Mouse (Mus musculus): ENCODE results near the gene Tjp3. TPM values are rescaled to one million over a fixed set of nuclear protein-coding genes. Genes with fewer than 3 reads are reported as not detected.
A peak's percentile ranks its signal among the peaks of the same experiment; 100 is the strongest.

Tjp3 gene
- polyA plus RNA-seq, 1 experiment from 2014 or later: 21.6 TPM

DNA sequence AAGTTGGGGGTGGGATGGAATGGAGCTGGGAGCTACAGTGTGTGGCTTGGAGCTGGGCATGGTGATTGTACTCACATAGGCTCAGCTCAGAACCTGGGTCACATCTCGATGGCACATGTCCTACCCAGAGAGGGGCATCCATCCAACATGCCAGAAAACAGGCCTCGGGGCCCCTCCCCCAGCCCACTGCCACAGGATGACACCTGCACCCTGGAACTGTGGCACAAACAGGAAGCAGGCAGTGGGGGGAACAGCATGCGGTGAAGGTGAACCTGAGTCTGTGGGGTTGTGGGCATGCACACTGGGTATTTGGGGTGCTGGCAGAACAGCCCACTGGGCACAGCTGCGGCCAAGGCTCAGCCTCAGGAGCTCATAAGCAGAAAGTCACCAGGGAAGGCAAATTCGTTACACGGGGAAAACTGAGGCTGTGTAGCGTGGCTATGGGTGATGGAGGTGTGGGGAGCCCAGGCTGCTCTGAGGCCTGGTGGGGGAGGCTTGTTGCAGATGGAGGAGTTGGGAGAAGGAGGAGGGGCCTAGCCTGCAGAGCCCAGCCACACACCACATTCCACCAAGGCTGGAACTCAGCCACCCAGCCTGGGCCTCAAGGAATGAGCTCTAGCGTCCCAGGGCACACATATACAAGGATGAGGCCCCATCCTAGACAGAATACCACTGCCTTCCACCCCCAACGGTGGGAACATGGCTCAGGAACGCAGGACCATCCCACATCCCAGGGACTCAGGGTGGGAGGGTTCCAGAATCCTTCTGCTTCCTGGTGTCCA is 38.0 kb upstream of the Tjp3 start:
- WGBS: 43% methylated on average over 10 of the region's 10 CpGs
- H3K4me2 ChIP-seq (replicated peaks; ENCODE audit: low read depth, low read length): peak overlapping the region; percentile 36
- H3K4me3 ChIP-seq (ENCODE audit: low read depth, low read length): peak overlapping the region; percentile 26
- H3K9ac ChIP-seq (replicated peaks; ENCODE audit: low read depth, low read length): peak overlapping the region; percentile 41; the same call in 1 of the 2 replicates
- 0 out of 2 replicates have a peak, but pooled peaks cover 5% of the 10 kb centered on the region for H3K27me3 ChIP-seq (ENCODE audit: control insufficient read depth, insufficient read depth, low read length)
- peak overlapping the region; percentile 85 for H3K27ac ChIP-seq (ENCODE audit: low read length)
- peak; percentile 77; the same call in 1 of the 2 replicates for ATAC-seq (ENCODE audit: insufficient number of reproducible peaks, insufficient read depth, low FRiP score, low read depth)
- peaks cover 29% of the 10 kb centered on the region for H3K4me1 ChIP-seq (ENCODE audit: control insufficient read depth, insufficient read depth, low read length)
- peaks cover 29% of the 10 kb centered on the region for H3K36me3 ChIP-seq (ENCODE audit: control insufficient read depth, insufficient read depth, low read length)
- H3K9me3 ChIP-seq (ENCODE audit: control insufficient read depth, low read depth, low read length): no peaks in the 10 kb centered on the region

DNA sequence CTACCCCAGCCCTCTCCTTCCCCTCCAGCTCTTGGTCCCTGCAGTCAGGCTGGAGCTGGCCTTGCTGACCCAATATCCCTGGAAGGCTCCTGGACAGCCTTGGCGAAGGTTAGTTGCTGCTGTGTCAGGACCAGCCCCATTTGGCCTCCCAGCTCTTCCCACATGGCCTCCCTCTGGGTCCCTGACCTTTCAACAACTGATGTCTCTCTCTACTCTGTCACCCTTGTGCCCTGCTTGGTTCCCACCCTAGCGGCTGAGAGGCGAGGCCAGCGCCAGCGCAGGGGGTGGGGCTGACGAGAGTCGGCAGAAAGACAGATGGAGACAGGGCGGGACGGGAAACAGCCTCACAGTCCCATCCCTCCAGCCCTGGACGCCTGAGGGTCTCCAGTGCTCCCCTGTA is 37.0 kb upstream of the Tjp3 start, which contains the start of gene Tbxa2r:
Tbxa2r (plus strand) TSS at position 346 of the 400 bp plus-strand sequence.
- Histone ChIP-seq H3K4me2 (replicated peaks; ENCODE audit: low read depth, low read length) (peak within 1 kb of the TSS; percentile 36), H3K36me3 (ENCODE audit: control insufficient read depth, insufficient read depth, low read length) (peaks cover 39% of the 10 kb centered on the region), H3K27ac (ENCODE audit: low read length) (peak within 1 kb of the TSS; percentile 85), H3K27me3 (ENCODE audit: control insufficient read depth, insufficient read depth, low read length) (0 out of 2 replicates have a peak, but pooled peaks cover 5% of the 10 kb centered on the region), H3K4me1 (ENCODE audit: control insufficient read depth, insufficient read depth, low read length) (peaks cover 28% of the 10 kb centered on the region), H3K9me3 (ENCODE audit: control insufficient read depth, low read depth, low read length) (no peaks in the 10 kb centered on the region), H3K4me3 (ENCODE audit: low read depth, low read length) (peak within 1 kb of the TSS; percentile 26), H3K9ac (replicated peaks; ENCODE audit: low read depth, low read length) (peak within 1 kb of the TSS; percentile 41; the same call in 1 of the 2 replicates)
- no peak for ATAC-seq (ENCODE audit: insufficient number of reproducible peaks, insufficient read depth, low FRiP score, low read depth)
- 10% methylated on average over 10 of the region's 10 CpGs for WGBS

DNA sequence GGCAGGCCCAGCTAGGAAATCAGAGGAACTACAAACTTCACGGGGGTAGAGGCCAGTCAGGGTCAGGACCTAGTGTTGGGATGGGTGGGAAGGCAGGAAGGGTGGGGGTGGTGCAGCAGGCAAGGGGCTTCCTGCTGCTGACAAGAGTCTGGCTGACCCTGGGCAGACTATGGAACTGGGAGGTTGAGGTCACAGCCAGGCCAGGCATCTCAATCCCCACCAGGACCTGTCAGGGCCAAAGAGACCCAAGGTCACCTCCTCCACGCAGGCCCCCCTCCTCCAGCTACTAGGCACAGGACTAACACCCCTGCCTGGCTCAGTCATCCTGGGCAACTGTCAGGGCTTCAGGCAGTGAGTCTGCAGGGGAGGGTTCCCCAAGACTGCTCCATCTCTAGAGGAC is 36.6 kb upstream of the Tjp3 start:
- ATAC-seq (ENCODE audit: insufficient number of reproducible peaks, insufficient read depth, low FRiP score, low read depth): no peak
- Histone ChIP-seq H3K9me3 (ENCODE audit: control insufficient read depth, low read depth, low read length) (no peaks in the 10 kb centered on the region), H3K4me2 (replicated peaks; ENCODE audit: low read depth, low read length) (peak overlapping the region; percentile 36), H3K36me3 (ENCODE audit: control insufficient read depth, insufficient read depth, low read length) (peaks cover 43% of the 10 kb centered on the region), H3K9ac (replicated peaks; ENCODE audit: low read depth, low read length) (no peak overlapping the region), H3K4me1 (ENCODE audit: control insufficient read depth, insufficient read depth, low read length) (peaks cover 28% of the 10 kb centered on the region), H3K4me3 (ENCODE audit: low read depth, low read length) (0 out of 2 replicates have a peak overlapping the region, but pooled peaks have one; percentile 26), H3K27ac (ENCODE audit: low read length) (peak overlapping the region; percentile 85; the same call in 1 of the 2 replicates), H3K27me3 (ENCODE audit: control insufficient read depth, insufficient read depth, low read length) (0 out of 2 replicates have a peak, but pooled peaks cover 5% of the 10 kb centered on the region)
- WGBS: 18% methylated on average over 2 of the region's 2 CpGs

DNA sequence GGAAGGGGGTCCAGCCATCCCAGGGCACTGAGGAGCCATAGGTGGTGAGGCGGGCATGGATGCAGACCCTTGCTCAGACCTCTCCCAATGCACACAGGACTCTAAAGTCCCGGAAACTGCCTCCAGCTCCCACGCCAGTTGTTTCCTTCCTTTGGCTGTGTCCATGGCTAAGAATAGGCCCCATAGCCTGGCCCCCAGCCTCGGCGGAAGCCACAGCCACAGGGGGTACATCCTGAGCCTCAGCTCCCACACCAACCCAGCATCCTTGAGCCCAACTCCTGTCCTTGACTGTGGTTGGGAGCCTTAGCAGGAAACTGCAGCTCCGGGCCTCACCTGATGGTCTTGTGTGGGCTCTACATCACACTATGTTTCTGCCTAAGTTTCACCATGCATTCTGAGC is 35.5 kb upstream of the Tjp3 start:
- Histone ChIP-seq H3K27ac (ENCODE audit: low read length) (peak overlapping the region; percentile 7; the same call in 1 of the 2 replicates), H3K9ac (replicated peaks; ENCODE audit: low read depth, low read length) (no peak overlapping the region), H3K4me2 (replicated peaks; ENCODE audit: low read depth, low read length) (no peak overlapping the region), H3K9me3 (ENCODE audit: control insufficient read depth, low read depth, low read length) (no peaks in the 10 kb centered on the region), H3K27me3 (ENCODE audit: control insufficient read depth, insufficient read depth, low read length) (no peaks in the 10 kb centered on the region), H3K4me1 (ENCODE audit: control insufficient read depth, insufficient read depth, low read length) (peaks cover 30% of the 10 kb centered on the region), H3K36me3 (ENCODE audit: control insufficient read depth, insufficient read depth, low read length) (peaks cover 51% of the 10 kb centered on the region), H3K4me3 (ENCODE audit: low read depth, low read length) (no peak overlapping the region)
- ATAC-seq (ENCODE audit: insufficient number of reproducible peaks, insufficient read depth, low FRiP score, low read depth): no peak
- 85% methylated on average over 6 of the region's 6 CpGs for WGBS

DNA sequence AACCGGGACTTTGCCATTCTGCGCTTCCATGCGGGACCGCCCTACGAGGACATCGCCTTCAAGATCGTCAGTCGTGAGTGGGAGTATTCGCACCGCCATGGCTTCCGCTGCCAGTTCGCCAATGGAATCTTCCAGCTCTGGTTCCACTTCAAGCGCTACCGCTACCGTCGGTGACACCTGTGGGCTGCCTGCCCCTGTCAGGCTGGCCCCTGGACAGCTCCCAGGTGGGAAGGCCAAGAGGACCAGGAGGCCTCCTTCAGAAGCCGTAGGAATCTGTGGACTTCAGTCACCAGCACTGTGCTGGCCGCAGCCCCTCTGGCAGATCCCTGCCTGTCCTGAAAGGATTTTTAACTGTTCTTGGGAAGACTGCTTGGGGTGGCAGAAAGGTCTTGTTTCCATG is 34.4 kb upstream of the Tjp3 start:
- no peaks in the 10 kb centered on the region for H3K9me3 ChIP-seq (ENCODE audit: control insufficient read depth, low read depth, low read length)
- no peak for ATAC-seq (ENCODE audit: insufficient number of reproducible peaks, insufficient read depth, low FRiP score, low read depth)
- no peak overlapping the region for H3K9ac ChIP-seq (replicated peaks; ENCODE audit: low read depth, low read length)
- no peak overlapping the region for H3K4me3 ChIP-seq (ENCODE audit: low read depth, low read length)
- no peak overlapping the region for H3K27ac ChIP-seq (ENCODE audit: low read length)
- peaks cover 31% of the 10 kb centered on the region for H3K4me1 ChIP-seq (ENCODE audit: control insufficient read depth, insufficient read depth, low read length)
- no peak overlapping the region for H3K4me2 ChIP-seq (replicated peaks; ENCODE audit: low read depth, low read length)
- 92% methylated on average over 18 of the region's 18 CpGs for WGBS
- peaks cover 51% of the 10 kb centered on the region for H3K36me3 ChIP-seq (ENCODE audit: control insufficient read depth, insufficient read depth, low read length)
- no peaks in the 10 kb centered on the region for H3K27me3 ChIP-seq (ENCODE audit: control insufficient read depth, insufficient read depth, low read length)

DNA sequence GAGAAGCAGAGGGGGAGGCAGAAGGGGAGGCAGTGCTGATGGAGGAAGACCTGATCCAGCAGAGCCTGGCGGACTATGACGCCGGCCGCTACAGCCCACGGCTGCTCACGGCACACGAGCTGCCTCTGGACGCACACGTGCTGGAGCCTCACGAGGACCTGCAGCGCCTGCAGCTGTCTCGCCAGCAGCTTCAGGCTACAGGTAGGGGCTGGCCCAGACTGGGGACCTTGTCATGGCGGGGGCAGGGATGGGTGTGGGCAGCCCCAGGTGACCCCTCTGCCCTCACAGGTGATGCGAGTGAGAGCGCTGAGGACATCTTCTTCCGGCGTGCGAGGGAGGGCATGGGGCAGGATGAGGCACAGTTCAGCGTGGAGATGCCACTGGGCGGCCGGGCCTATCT is 33.8 kb upstream of the Tjp3 start:
- no peak overlapping the region for H3K4me3 ChIP-seq (ENCODE audit: low read depth, low read length)
- H3K4me2 ChIP-seq (replicated peaks; ENCODE audit: low read depth, low read length): no peak overlapping the region
- no peak overlapping the region for H3K27ac ChIP-seq (ENCODE audit: low read length)
- no peaks in the 10 kb centered on the region for H3K9me3 ChIP-seq (ENCODE audit: control insufficient read depth, low read depth, low read length)
- no peak for ATAC-seq (ENCODE audit: insufficient number of reproducible peaks, insufficient read depth, low FRiP score, low read depth)
- 93% methylated on average over 21 of the region's 21 CpGs for WGBS
- H3K27me3 ChIP-seq (ENCODE audit: control insufficient read depth, insufficient read depth, low read length): no peaks in the 10 kb centered on the region
- H3K4me1 ChIP-seq (ENCODE audit: control insufficient read depth, insufficient read depth, low read length): peaks cover 26% of the 10 kb centered on the region
- H3K36me3 ChIP-seq (ENCODE audit: control insufficient read depth, insufficient read depth, low read length): peaks cover 51% of the 10 kb centered on the region
- H3K9ac ChIP-seq (replicated peaks; ENCODE audit: low read depth, low read length): no peak overlapping the region

DNA sequence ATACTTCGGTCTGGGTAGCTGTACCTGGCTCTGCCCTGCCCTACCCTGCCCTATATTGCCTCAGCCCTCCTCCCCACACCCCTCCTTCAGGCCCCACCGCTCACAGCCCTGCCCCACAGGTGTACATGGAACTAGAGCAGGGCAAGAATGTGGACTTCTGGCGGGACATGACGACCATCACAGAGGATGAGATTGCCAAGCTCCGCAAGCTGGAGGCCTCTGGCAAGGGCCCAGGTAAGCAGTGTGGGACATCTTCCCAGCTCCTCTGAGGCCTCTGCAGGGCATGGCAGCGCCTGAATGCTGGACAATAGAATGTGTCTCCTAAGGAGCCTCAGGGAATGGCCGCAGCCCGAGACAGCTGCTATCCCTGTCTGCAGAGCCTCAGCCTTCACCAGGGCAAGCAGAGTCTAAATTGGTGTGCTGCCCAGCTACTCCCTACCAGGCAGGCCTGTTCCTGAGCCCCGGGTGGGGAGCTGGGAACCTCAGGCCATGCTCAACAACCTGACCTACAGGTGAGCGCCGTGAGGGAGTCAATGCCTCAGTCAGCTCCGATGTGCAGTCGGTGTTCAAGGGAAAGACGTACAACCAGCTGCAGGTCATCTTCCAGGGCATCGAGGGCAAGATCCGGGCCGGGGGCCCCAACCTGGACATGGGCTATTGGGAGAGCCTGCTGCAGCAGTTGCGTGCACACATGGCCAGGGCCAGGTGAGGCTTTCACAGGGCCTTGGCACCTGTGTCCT is 32.6 kb upstream of the Tjp3 start:
- ATAC-seq (ENCODE audit: insufficient number of reproducible peaks, insufficient read depth, low FRiP score, low read depth): no peak
- Histone ChIP-seq H3K27ac (ENCODE audit: low read length) (no peak overlapping the region), H3K4me1 (ENCODE audit: control insufficient read depth, insufficient read depth, low read length) (peaks cover 22% of the 10 kb centered on the region), H3K4me3 (ENCODE audit: low read depth, low read length) (no peak overlapping the region), H3K4me2 (replicated peaks; ENCODE audit: low read depth, low read length) (no peak overlapping the region), H3K36me3 (ENCODE audit: control insufficient read depth, insufficient read depth, low read length) (peaks cover 51% of the 10 kb centered on the region), H3K9ac (replicated peaks; ENCODE audit: low read depth, low read length) (no peak overlapping the region), H3K27me3 (ENCODE audit: control insufficient read depth, insufficient read depth, low read length) (no peaks in the 10 kb centered on the region), H3K9me3 (ENCODE audit: control insufficient read depth, low read depth, low read length) (no peaks in the 10 kb centered on the region)
- 94% methylated on average over 18 of the region's 18 CpGs for WGBS

DNA sequence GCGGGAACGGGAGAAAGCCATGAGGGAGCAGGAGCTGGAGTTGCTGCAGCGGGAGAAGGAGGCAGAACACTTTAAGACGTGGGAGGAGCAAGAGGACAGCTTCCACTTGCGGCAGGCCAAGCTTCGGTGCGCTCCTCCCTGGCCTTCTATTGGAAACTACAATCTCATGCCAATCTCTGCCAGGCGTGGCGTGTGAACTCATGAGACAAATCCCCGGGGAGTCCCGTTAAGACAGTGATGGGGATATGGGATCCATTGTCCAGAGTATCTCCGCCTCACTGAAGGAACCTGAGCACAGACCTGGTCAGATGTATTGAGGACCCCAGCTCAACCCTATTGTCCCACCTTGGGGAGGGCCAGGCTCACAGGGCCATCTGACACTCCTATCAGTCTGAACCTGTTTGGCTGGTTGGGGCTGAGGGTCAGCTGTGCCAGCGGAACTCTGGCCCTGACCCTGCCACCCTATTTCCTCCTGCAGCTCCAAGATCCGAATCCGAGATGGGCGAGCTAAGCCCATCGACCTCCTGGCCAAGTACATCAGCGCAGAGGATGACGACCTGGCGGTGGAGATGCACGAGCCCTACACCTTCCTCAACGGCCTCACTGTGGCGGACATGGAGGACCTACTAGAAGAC is 31.9 kb upstream of the Tjp3 start:
- H3K4me3 ChIP-seq (ENCODE audit: low read depth, low read length): no peak overlapping the region
- WGBS: 93% methylated on average over 23 of the region's 23 CpGs
- ATAC-seq (ENCODE audit: insufficient number of reproducible peaks, insufficient read depth, low FRiP score, low read depth): no peak
- H3K4me2 ChIP-seq (replicated peaks; ENCODE audit: low read depth, low read length): no peak overlapping the region
- H3K36me3 ChIP-seq (ENCODE audit: control insufficient read depth, insufficient read depth, low read length): peaks cover 58% of the 10 kb centered on the region
- H3K27ac ChIP-seq (ENCODE audit: low read length): no peak overlapping the region
- H3K9me3 ChIP-seq (ENCODE audit: control insufficient read depth, low read depth, low read length): no peaks in the 10 kb centered on the region
- no peak overlapping the region for H3K9ac ChIP-seq (replicated peaks; ENCODE audit: low read depth, low read length)
- H3K27me3 ChIP-seq (ENCODE audit: control insufficient read depth, insufficient read depth, low read length): no peaks in the 10 kb centered on the region
- H3K4me1 ChIP-seq (ENCODE audit: control insufficient read depth, insufficient read depth, low read length): peaks cover 19% of the 10 kb centered on the region
